In genomic region chr4:135876583-135877020, GRCm38 (mm10) we compare ENCODE assay signal across 8 mouse cellular contexts. TPM values are rescaled to one million over a fixed set of nuclear protein-coding genes. Genes with fewer than 3 reads are reported as not detected.
DNase-seq lines count a peak whose midpoint lies in the region; ATAC-seq and TF ChIP-seq lines count a peak whose summit lies in the region.

No protein-coding gene starts in this region.

- H3K4me2 ChIP-seq in kidney, embryonic 14.5 days (replicated peaks; ENCODE audit: low read depth, low read length), result peak overlapping the region; percentile 38

- no peaks in the 10 kb centered on the region for H3K9me3 ChIP-seq in heart, embryonic 10.5 days
- H3K9me3 ChIP-seq in kidney, embryonic 14.5 days (ENCODE audit: control insufficient read depth, low read length), result no peaks in the 10 kb centered on the region

- peak; percentile 18; the same call in 1 of the 2 replicates for ATAC-seq in erythroblast, adult 5-6 weeks (replicated peaks; ENCODE audit: low FRiP score, poor library complexity, severe bottlenecking)
- no peak for ATAC-seq in kidney, embryonic 14.5 days (ENCODE audit: low FRiP score, low TSS enrichment)

- peak overlapping the region; percentile 98 for H3K27ac ChIP-seq in heart, embryonic 10.5 days
- peak overlapping the region; percentile 84 for H3K27ac ChIP-seq in kidney, embryonic 14.5 days (ENCODE audit: low read depth, low read length)
- H3K27ac ChIP-seq in liver, adult 2 months (replicated peaks; ENCODE audit: insufficient read depth, low read depth, low read length), result peak overlapping the region; percentile 94

- peak overlapping the region; percentile 45 for H3K9ac ChIP-seq in kidney, embryonic 14.5 days (ENCODE audit: low read depth, low read length)
- H3K9ac ChIP-seq in liver, adult 2 months (ENCODE audit: low read depth, low read length), result peak overlapping the region; percentile 4

- no peaks in the 10 kb centered on the region for H3K27me3 ChIP-seq in heart, embryonic 10.5 days (ENCODE audit: insufficient read depth, poor library complexity, severe bottlenecking)
- H3K27me3 ChIP-seq in kidney, embryonic 14.5 days (ENCODE audit: control insufficient read depth, insufficient read depth, low read length), result no peaks in the 10 kb centered on the region
- no peaks in the 10 kb centered on the region for H3K27me3 ChIP-seq in liver, adult 2 months (ENCODE audit: control insufficient read depth, insufficient read depth, low read length)
- H3K27me3 ChIP-seq in splenic B cell, adult 2 months (ENCODE audit: control insufficient read depth, insufficient read depth, low read length, poor library complexity, severe bottlenecking), result no peaks in the 10 kb centered on the region

- peaks cover 13% of the 10 kb centered on the region for H3K36me3 ChIP-seq in heart, embryonic 10.5 days
- H3K36me3 ChIP-seq in kidney, embryonic 14.5 days (ENCODE audit: control insufficient read depth, insufficient read depth, low read length), result peaks cover 11% of the 10 kb centered on the region
- H3K36me3 ChIP-seq in liver, adult 2 months (ENCODE audit: control insufficient read depth, insufficient read depth, low read length), result peaks cover 10% of the 10 kb centered on the region
- H3K36me3 ChIP-seq in splenic B cell, adult 2 months (ENCODE audit: control insufficient read depth, insufficient read depth, low read length, poor library complexity, severe bottlenecking), result peaks cover 3% of the 10 kb centered on the region; the same call in 1 of the 2 replicates

- DNase-seq in 3134 (ENCODE audit: extremely low read depth, insufficient read length, low spot score), result peak; percentile 50
- peak; percentile 45 to 56 for DNase-seq in adrenal gland, adult 18-20 months (ENCODE audit: low spot score in 2 of 2)
- peak; percentile 91 for DNase-seq in heart, embryonic 10.5 days (ENCODE audit: low spot score)
- DNase-seq in liver, adult 2 months (ENCODE audit: extremely low read depth, low read depth, low spot score), result peak; percentile 68
- DNase-seq in monocyte, adult 2 months (ENCODE audit: low read depth in 1 of 2, low spot score in 2 of 2), result peak; percentile 89 to 94
- DNase-seq in splenic B cell, adult 2 months (ENCODE audit: low read depth, low spot score), result peak; percentile 98

- H3K4me3 ChIP-seq in heart, embryonic 10.5 days, result peak overlapping the region; percentile 47
- H3K4me3 ChIP-seq in kidney, embryonic 14.5 days (ENCODE audit: low read length), result peak overlapping the region; percentile 14
- no peak overlapping the region for H3K4me3 ChIP-seq in liver, adult 2 months (ENCODE audit: insufficient read depth, low read depth, low read length)

- TF ChIP-seq CTCF in liver, adult 2 months (IDR thresholded peaks at IDR 0.05; ENCODE audit: low read depth, low read length), result no peak

- H3K79me2 ChIP-seq in liver, adult 2 months (ENCODE audit: control insufficient read depth, insufficient read depth, low read length), result peaks cover 4% of the 10 kb centered on the region; the same call in 1 of the 2 replicates

- H3K4me1 ChIP-seq in heart, embryonic 10.5 days, result peaks cover 41% of the 10 kb centered on the region
- peaks cover 32% of the 10 kb centered on the region for H3K4me1 ChIP-seq in kidney, embryonic 14.5 days (ENCODE audit: control insufficient read depth, insufficient read depth, low read length)
- H3K4me1 ChIP-seq in liver, adult 2 months (ENCODE audit: control insufficient read depth, insufficient read depth, low read length), result peaks cover 24% of the 10 kb centered on the region

- 3% methylated on average over 16 of the region's 16 CpGs for WGBS in heart, embryonic 10.5 days
- WGBS in kidney, embryonic 14.5 days, result under 1% methylated on average over 16 of the region's 16 CpGs
- WGBS in liver, adult 2 months, result 4% methylated on average over 16 of the region's 16 CpGs

- no peak for TF ChIP-seq POLR2A in liver, adult 2 months (IDR thresholded peaks at IDR 0.05; ENCODE audit: extremely low read depth, insufficient read depth, low read length)

RNA-seq across cellular contexts. Expression of gene Pnrc2, which starts 3.0 kb away (rescaled TPM):
- 100 to 1,000 TPM in 1 of 2 experiments, 10 to 100 TPM in 1; 89.4 to 111 TPM for total RNA-seq in adrenal gland, adult 18-20 months (2021)
- total RNA-seq in erythroblast, adult 5-6 weeks (2015; ENCODE audit: low replicate concordance), result 81.7 and 106 TPM in 2 replicates
- 106 and 135 TPM in 2 replicates for total RNA-seq in erythroblast, adult 5-6 weeks (2017; ENCODE audit: low replicate concordance)
- polyA plus RNA-seq in heart, embryonic 10.5 days (2016; fragmentation: Nextera tagmentation; extraction: Ambion mirVana), result 121 and 150 TPM in 2 replicates
- 174 and 209 TPM in 2 replicates for polyA plus RNA-seq in kidney, embryonic 14.5 days (2014; fragmentation: Nextera tagmentation; extraction: Ambion mirVana)
- 37.3 and 56.5 TPM in 2 replicates for total RNA-seq in liver, adult 2 months (2014; rRNA removed)
- 6.7 and 12.2 TPM in 2 replicates for polyA plus RNA-seq in liver, adult 2 months (2012; rRNA removed)

RNA-seq across cellular contexts. Expression of gene Cnr2, which starts 18.6 kb away (rescaled TPM):
- 1 to 10 TPM in 1 of 2 experiments, under 1 TPM in 1; 0.93 to 1.8 TPM for total RNA-seq in adrenal gland, adult 18-20 months (2021)
- 2.9 and 5.2 TPM in 2 replicates for total RNA-seq in erythroblast, adult 5-6 weeks (2015; ENCODE audit: low replicate concordance)
- total RNA-seq in erythroblast, adult 5-6 weeks (2017; ENCODE audit: low replicate concordance), result 3.6 and 4.1 TPM in 2 replicates
- 0.60 and 1.4 TPM in 2 replicates for polyA plus RNA-seq in heart, embryonic 10.5 days (2016; fragmentation: Nextera tagmentation; extraction: Ambion mirVana)
- 0.10 and 0.45 TPM in 2 replicates for polyA plus RNA-seq in kidney, embryonic 14.5 days (2014; fragmentation: Nextera tagmentation; extraction: Ambion mirVana)
- 3.0 and 3.9 TPM in 2 replicates for total RNA-seq in liver, adult 2 months (2014; rRNA removed)
- polyA plus RNA-seq in liver, adult 2 months (2012; rRNA removed), result 1.4 and 2.1 TPM in 2 replicates

RNA-seq across cellular contexts. Expression of gene Srsf10, which starts 21.1 kb away (rescaled TPM):
- 100 to 1,000 TPM in 1 of 2 experiments, 10 to 100 TPM in 1; 95.5 to 115 TPM for total RNA-seq in adrenal gland, adult 18-20 months (2021)
- 116 and 151 TPM in 2 replicates for total RNA-seq in erythroblast, adult 5-6 weeks (2015; ENCODE audit: low replicate concordance)
- 176 and 297 TPM in 2 replicates for total RNA-seq in erythroblast, adult 5-6 weeks (2017; ENCODE audit: low replicate concordance)
- polyA plus RNA-seq in heart, embryonic 10.5 days (2016; fragmentation: Nextera tagmentation; extraction: Ambion mirVana), result 188 and 227 TPM in 2 replicates
- polyA plus RNA-seq in kidney, embryonic 14.5 days (2014; fragmentation: Nextera tagmentation; extraction: Ambion mirVana), result 334 and 342 TPM in 2 replicates
- total RNA-seq in liver, adult 2 months (2014; rRNA removed), result 32.9 and 37.0 TPM in 2 replicates
- 31.3 and 36.4 TPM in 2 replicates for polyA plus RNA-seq in liver, adult 2 months (2012; rRNA removed)

RNA-seq across cellular contexts. Expression of gene Fuca1, which starts 43.9 kb away (rescaled TPM):
- 100 to 1,000 TPM in 1 of 2 experiments, 10 to 100 TPM in 1; 95.5 to 101 TPM for total RNA-seq in adrenal gland, adult 18-20 months (2021)
- total RNA-seq in erythroblast, adult 5-6 weeks (2015; ENCODE audit: low replicate concordance), result 9.2 and 15.2 TPM in 2 replicates
- 29.4 and 31.6 TPM in 2 replicates for total RNA-seq in erythroblast, adult 5-6 weeks (2017; ENCODE audit: low replicate concordance)
- 44.2 and 51.2 TPM in 2 replicates for polyA plus RNA-seq in heart, embryonic 10.5 days (2016; fragmentation: Nextera tagmentation; extraction: Ambion mirVana)
- 57.6 and 69.2 TPM in 2 replicates for polyA plus RNA-seq in kidney, embryonic 14.5 days (2014; fragmentation: Nextera tagmentation; extraction: Ambion mirVana)
- total RNA-seq in liver, adult 2 months (2014; rRNA removed), result 45.7 and 46.4 TPM in 2 replicates
- 54.9 and 58.7 TPM in 2 replicates for polyA plus RNA-seq in liver, adult 2 months (2012; rRNA removed)
